Mouse (Mus musculus) embryonic facial prominence, embryonic 12.5 days (tissue): ENCODE measurements around the gene Rpusd4. TPM values are rescaled to one million over a fixed set of nuclear protein-coding genes. Genes with fewer than 3 reads are reported as not detected.

Experiments
- ATAC-seq: fragments of 200-750 bp; cut with Nextera tagmentation; 2 replicates; pipeline ENCODE4 v1.8.0; 2017; ENCODE audit not compliant: insufficient number of reproducible peaks, insufficient read depth, low FRiP score, low TSS enrichment
- H3K27ac ChIP-seq: fragments of 300-500 bp; sonication (generic); 2 replicates; pipeline ENCODE4 v1.5.1; 2016; ENCODE audit warnings: mild to moderate bottlenecking
- H3K27me3 ChIP-seq: fragments of 300-500 bp; sonication (generic); 2 replicates; pipeline ENCODE4 v1.6.1; 2016; ENCODE audit warnings: mild to moderate bottlenecking, moderate library complexity
- H3K36me3 ChIP-seq: fragments of 300-500 bp; sonication (generic); 2 replicates; pipeline ENCODE4 v1.6.1; 2016; ENCODE audit warnings: mild to moderate bottlenecking
- H3K4me1 ChIP-seq: fragments of 300-500 bp; sonication (generic); 2 replicates; pipeline ENCODE4 v1.6.1; 2016
- H3K4me2 ChIP-seq: fragments of 300-500 bp; sonication (generic); replicated peaks from 2 replicates; pipeline ENCODE4 v1.6.1; 2016; ENCODE audit warnings: mild to moderate bottlenecking, moderate library complexity
- H3K4me3 ChIP-seq: fragments of 300-500 bp; sonication (generic); 2 replicates; pipeline ENCODE4 v1.5.1; 2016; ENCODE audit warnings: mild to moderate bottlenecking
- H3K9ac ChIP-seq: fragments of 300-500 bp; sonication (generic); 2 replicates; pipeline ENCODE4 v1.6.1; 2016; ENCODE audit warnings: mild to moderate bottlenecking, moderate library complexity
- H3K9me3 ChIP-seq: fragments of 300-500 bp; sonication (generic); 2 replicates; pipeline ENCODE4 v1.6.1; 2016; ENCODE audit warnings: mild to moderate bottlenecking, moderate library complexity
- WGBS: fragments of 180-500 bp; shearing (Covaris S2); methylation state at CpG from one replicate; pipeline ENCODE4 v1.1.7; 2016; 5-methylcytosine and 5-hydroxymethylcytosine counted together
- polyA plus RNA-seq: library from polyadenylated mRNA; unstranded; fragments of >200 nt; fragmentation: Nextera tagmentation; extraction: Ambion mirVana; gene quantifications from 2 replicates; pipeline ENCODE4 v1.2.1, GENCODE M21; 2016

Rpusd4 gene
- polyA plus RNA-seq, 1 experiment from 2014 or later: 30.1 TPM

DNA sequence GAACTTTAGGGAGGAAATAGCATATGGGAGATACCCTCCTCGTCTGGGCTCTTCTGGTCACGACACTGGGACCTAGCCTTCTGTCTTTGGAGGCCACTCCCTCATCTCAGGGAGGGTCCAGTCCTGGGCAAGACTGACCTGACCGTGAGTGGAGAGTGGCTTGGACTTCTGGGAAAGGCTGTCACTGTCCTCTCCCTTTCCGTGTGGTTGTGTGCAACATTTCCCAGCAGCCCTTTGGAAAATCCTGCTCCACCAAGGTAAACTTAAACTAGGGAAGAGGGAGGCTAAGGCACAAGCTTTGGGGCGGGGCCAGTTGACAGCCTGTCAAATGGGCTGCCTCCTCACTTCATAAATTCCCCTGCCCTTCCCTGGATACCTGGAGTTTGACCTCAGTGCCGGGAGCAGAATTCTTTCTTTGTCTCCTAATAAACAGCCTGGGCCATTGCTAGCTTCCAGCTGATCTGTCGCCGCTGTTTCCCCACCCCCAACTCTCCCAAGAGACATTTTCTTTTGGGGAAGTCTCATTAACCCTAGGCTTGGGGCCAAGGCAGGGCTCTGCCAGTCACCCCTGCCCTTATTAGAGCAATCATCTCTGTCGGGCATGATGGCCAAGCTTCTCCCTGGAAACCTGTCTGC is 51.0 kb downstream of the Rpusd4 start:
- 20% methylated on average over 9 of the region's 9 CpGs for WGBS
- no peaks in the 10 kb centered on the region for H3K9me3 ChIP-seq
- H3K4me1 ChIP-seq: peaks cover 43% of the 10 kb centered on the region
- peak; percentile 35; the same call in 1 of the 2 replicates for ATAC-seq
- no peaks in the 10 kb centered on the region for H3K27me3 ChIP-seq
- H3K4me2 ChIP-seq: no peak overlapping the region
- H3K27ac ChIP-seq: no peak overlapping the region
- no peaks in the 10 kb centered on the region for H3K36me3 ChIP-seq
- no peak overlapping the region for H3K9ac ChIP-seq
- no peak overlapping the region for H3K4me3 ChIP-seq

DNA sequence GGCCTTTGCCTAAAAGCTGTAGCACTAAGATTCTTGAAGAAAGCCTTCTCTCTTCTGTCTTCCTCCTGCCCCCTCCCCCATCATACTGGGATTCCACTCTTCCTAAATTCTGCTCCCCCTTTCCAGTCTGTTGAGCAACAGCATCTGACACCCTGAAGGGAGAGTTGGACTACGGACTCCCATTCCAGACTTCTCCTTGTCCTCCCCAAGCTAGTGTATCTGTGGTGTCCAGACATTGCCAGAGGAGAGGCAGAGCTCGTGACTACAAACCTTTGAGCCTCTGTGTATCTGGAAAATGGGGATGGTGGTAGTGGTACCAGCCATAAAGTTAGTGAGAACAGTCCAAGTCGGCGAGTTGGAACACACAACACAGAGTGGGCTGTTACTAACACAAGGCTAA is 52.6 kb downstream of the Rpusd4 start:
- no peak overlapping the region for H3K4me3 ChIP-seq
- no peaks in the 10 kb centered on the region for H3K36me3 ChIP-seq
- WGBS: 85% methylated on average over 4 of the region's 4 CpGs
- no peak overlapping the region for H3K4me2 ChIP-seq
- peaks cover 37% of the 10 kb centered on the region for H3K4me1 ChIP-seq
- no peak overlapping the region for H3K27ac ChIP-seq
- no peak overlapping the region for H3K9ac ChIP-seq
- H3K9me3 ChIP-seq: no peaks in the 10 kb centered on the region
- no peak for ATAC-seq
- H3K27me3 ChIP-seq: no peaks in the 10 kb centered on the region

DNA sequence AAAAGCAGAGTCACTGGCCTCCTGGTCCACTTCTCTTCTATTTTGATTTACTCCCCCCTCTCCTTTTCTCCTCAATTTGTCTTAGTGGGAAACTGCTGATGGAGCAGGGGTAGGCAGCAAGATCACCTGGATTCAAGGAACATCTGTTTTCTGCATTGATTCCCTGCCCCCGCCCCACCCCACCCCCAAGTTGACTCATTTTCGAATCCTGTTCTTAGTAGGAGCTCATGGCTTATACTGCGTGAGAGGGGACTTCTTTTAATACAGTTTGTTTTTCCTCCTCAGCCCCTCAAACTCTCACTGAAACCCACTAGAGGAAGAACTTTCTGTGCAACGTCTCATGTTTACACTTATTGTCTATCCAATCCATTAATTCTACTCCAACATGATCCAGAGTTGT is 56.3 kb downstream of the Rpusd4 start:
- no peak for ATAC-seq

DNA sequence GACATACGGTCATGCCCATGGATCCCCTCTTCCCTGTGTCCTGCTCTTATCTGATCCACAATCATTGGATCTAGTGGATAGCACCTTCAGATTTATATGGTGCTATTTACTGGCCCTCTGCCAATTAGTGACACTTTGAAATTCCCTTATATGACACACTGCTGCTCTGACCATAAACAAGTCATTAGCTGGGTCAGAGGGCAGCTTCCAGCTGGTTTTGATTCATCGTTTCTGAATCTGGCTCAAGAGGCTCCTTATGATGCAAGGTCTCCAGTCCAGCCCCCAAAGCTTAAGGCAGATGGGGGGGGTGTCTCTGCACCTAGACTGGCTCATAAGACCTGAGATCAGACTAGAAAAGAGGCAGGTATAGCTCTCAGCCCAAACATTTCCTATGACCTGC is 56.9 kb downstream of the Rpusd4 start:
- Histone ChIP-seq H3K4me2 (no peak overlapping the region), H3K36me3 (no peaks in the 10 kb centered on the region), H3K27me3 (no peaks in the 10 kb centered on the region), H3K4me3 (no peak overlapping the region), H3K9ac (no peak overlapping the region), H3K27ac (no peak overlapping the region), H3K9me3 (no peaks in the 10 kb centered on the region), H3K4me1 (peaks cover 36% of the 10 kb centered on the region)
- WGBS: 31% methylated on average over 2 of the region's 2 CpGs
- no peak for ATAC-seq

More for the DNA sequence above, 56.3 kb downstream of the Rpusd4 start:
- 53% methylated on average over 4 of the region's 4 CpGs for WGBS
- Histone ChIP-seq H3K4me2 (no peak overlapping the region), H3K4me1 (peaks cover 34% of the 10 kb centered on the region), H3K27me3 (no peaks in the 10 kb centered on the region), H3K27ac (no peak overlapping the region), H3K9me3 (no peaks in the 10 kb centered on the region), H3K4me3 (no peak overlapping the region), H3K36me3 (no peaks in the 10 kb centered on the region), H3K9ac (no peak overlapping the region)

DNA sequence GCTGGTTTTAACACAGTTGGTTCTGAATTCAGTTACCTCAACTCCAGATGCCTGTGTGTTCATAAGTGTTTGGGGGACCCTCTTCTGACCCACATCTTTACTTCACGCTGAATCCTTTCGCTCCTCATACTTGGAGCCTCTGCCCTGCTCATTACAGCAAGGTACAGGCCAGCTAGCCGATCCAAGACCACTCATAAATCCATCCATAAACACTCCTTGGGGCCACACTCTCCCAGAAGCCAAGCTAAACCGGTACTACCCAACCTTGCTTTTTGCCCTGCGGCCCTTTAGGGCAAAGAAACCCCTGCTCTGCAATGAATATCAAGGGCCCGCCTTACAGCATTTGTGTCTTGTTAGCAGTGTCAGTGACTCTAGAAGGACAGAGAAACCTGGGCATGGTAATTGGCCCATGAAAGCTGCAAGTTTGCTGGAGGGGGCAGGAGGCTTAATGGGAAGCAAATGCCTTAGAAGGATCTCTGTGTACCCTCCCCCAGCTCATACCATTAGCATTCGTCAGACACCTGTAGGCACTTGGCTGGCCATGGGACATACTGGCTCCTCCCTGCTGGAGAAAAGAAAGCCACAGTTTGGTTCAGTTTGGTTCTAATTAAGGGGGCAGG is 59.1 kb downstream of the Rpusd4 start:
- 16% methylated on average over 7 of the region's 7 CpGs for WGBS
- Histone ChIP-seq H3K36me3 (no peaks in the 10 kb centered on the region), H3K27ac (peak overlapping the region; percentile 88), H3K27me3 (no peaks in the 10 kb centered on the region), H3K4me2 (no peak overlapping the region), H3K9ac (no peak overlapping the region), H3K4me1 (peaks cover 57% of the 10 kb centered on the region), H3K9me3 (no peaks in the 10 kb centered on the region), H3K4me3 (no peak overlapping the region)
- ATAC-seq: peak; percentile 36; the same call in 1 of the 2 replicates

Other genes starting within 250 kb of the Rpusd4 start
- gene St3gal4, start 148.6 kb upstream of the Rpusd4 start, polyA plus RNA-seq: 32.4 and 35.9 TPM in 2 replicates
- 77.6 and 83.5 TPM in 2 replicates for gene Dcps, start 91.8 kb upstream of the Rpusd4 start, polyA plus RNA-seq
- gene Srpr, start 67.7 kb upstream of the Rpusd4 start, polyA plus RNA-seq: 108 and 112 TPM in 2 replicates
- 11.6 and 13.3 TPM in 2 replicates for gene Tirap, start 67.6 kb upstream of the Rpusd4 start, polyA plus RNA-seq
- gene Foxred1, start 56.8 kb upstream of the Rpusd4 start, polyA plus RNA-seq: 49.5 and 52.7 TPM in 2 replicates
- gene Fam118b, start 60 bp upstream of the Rpusd4 start, polyA plus RNA-seq: 58.5 and 59.1 TPM in 2 replicates
- gene Cdon, start 153.3 kb downstream of the Rpusd4 start, polyA plus RNA-seq: 18.3 and 20.8 TPM in 2 replicates